Mouse (Mus musculus) CH12.LX (cell line): Measurements from ENCODE around the gene Kif6. TPM values are rescaled to one million over a fixed set of nuclear protein-coding genes. Genes with fewer than 3 reads are reported as not detected.

ENCODE experiments used
- DNase-seq: peaks from one replicate; pipeline ENCODE4 v3.0.0-alpha.2; 2013; ENCODE audit errors: extremely low read depth
- H3K27ac ChIP-seq: 2 replicates; pipeline ENCODE4 v1.5.1; 2012; ENCODE audit warnings: low read depth, mild to moderate bottlenecking, control low read depth, moderate library complexity; ENCODE audit not compliant: insufficient read depth
- H3K27me3 ChIP-seq: replicated peaks from 2 replicates; pipeline ENCODE3; 2012; ENCODE audit warnings: inconsistent platforms
- H3K36me3 ChIP-seq, 2 experiments: replicated peaks in 1 of 2; 2 replicates each; pipeline versions ENCODE3 to v1.6.1; 2012; ENCODE audit warnings: inconsistent platforms in 1 of 2, low read length in 1 of 2, mild to moderate bottlenecking in 1 of 2, mixed read lengths in 1 of 2, moderate library complexity in 1 of 2; ENCODE audit not compliant: control insufficient read depth in 1 of 2, insufficient read depth in 1 of 2
- H3K4me1 ChIP-seq, 2 experiments: 2 replicates each; pipeline ENCODE4 v1.6.1; 2012; ENCODE audit warnings: inconsistent platforms in 1 of 2, moderate library complexity in 1 of 2; ENCODE audit not compliant: insufficient read depth in 2 of 2, control insufficient read depth in 1 of 2
- H3K4me2 ChIP-seq: 2 replicates; pipeline ENCODE4 v1.6.1; 2012; ENCODE audit warnings: low read depth, mild to moderate bottlenecking, control low read depth; ENCODE audit not compliant: poor library complexity, insufficient read depth, severe bottlenecking
- H3K4me3 ChIP-seq, 3 experiments: fragments of 150-350 bp in 1 of 3; sonication (generic) in 1 of 3; replicated peaks in 1 of 3; 2 replicates each; pipeline versions ENCODE3 to v1.5.1; 2011 to 2012; ENCODE audit warnings: low read depth in 2 of 3, low read length in 2 of 3, mild to moderate bottlenecking in 2 of 3, moderate library complexity in 2 of 3, control low read depth in 1 of 3, improper control_type of control experiment in 1 of 3, inconsistent platforms in 1 of 3, mixed read lengths in 1 of 3; ENCODE audit not compliant: poor library complexity in 1 of 3
- H3K79me2 ChIP-seq: replicated peaks from 2 replicates; pipeline ENCODE4 v1.6.1; 2012; ENCODE audit warnings: mild to moderate bottlenecking, moderate library complexity; ENCODE audit not compliant: control insufficient read depth, poor library complexity, insufficient read depth, severe bottlenecking; ENCODE audit errors: extremely low read depth
- H3K9ac ChIP-seq: 2 replicates; pipeline ENCODE4 v1.6.1; 2012; ENCODE audit warnings: low read depth, mild to moderate bottlenecking, control low read depth, moderate library complexity; ENCODE audit not compliant: insufficient read depth
- H3K9me3 ChIP-seq: replicated peaks from 2 replicates; pipeline ENCODE3; 2012; ENCODE audit warnings: low read length, inconsistent platforms, mixed read lengths
- CTCF ChIP-seq, 2 experiments: IDR thresholded peaks in 1 of 2; conservative IDR thresholded peaks in 1 of 2; 2 replicates each; pipeline ENCODE4 v1.5.1; 2011 to 2012; ENCODE audit warnings: low read depth in 2 of 2, low read length in 2 of 2, improper control_type of control experiment in 1 of 2, inconsistent platforms in 1 of 2, mild to moderate bottlenecking in 1 of 2, moderate library complexity in 1 of 2
- ELF1 ChIP-seq: IDR thresholded peaks from 2 replicates; pipeline ENCODE4 v1.6.1; 2014; ENCODE audit warnings: low read depth, mild to moderate bottlenecking, inconsistent platforms, low read length, improper control_type of control experiment
- ETS1 ChIP-seq: conservative IDR thresholded peaks from 2 replicates; pipeline ENCODE4 v1.6.1; 2012; ENCODE audit warnings: low read depth, mild to moderate bottlenecking, inconsistent platforms, low read length, improper control_type of control experiment, moderate library complexity
- HCFC1 ChIP-seq: IDR thresholded peaks from 2 replicates; pipeline ENCODE4 v1.6.1; 2012; ENCODE audit warnings: low read depth, mild to moderate bottlenecking, inconsistent platforms, low read length, improper control_type of control experiment
- JUND ChIP-seq: conservative IDR thresholded peaks from 2 replicates; pipeline ENCODE4 v1.6.1; 2011; ENCODE audit warnings: low read depth, low read length, improper control_type of control experiment
- KAT2A ChIP-seq: IDR thresholded peaks from 2 replicates; pipeline ENCODE4 v1.6.1; 2012; ENCODE audit warnings: low read length, improper control_type of control experiment, inconsistent platforms; ENCODE audit not compliant: insufficient replicate concordance
- MAFK ChIP-seq: IDR thresholded peaks from 2 replicates; pipeline ENCODE4 v1.6.1; 2011; ENCODE audit warnings: low read length, improper control_type of control experiment; ENCODE audit not compliant: insufficient replicate concordance
- MEF2A ChIP-seq: IDR thresholded peaks from 2 replicates; pipeline ENCODE4 v1.6.1; 2014; ENCODE audit warnings: low read depth, mild to moderate bottlenecking, inconsistent platforms, low read length, improper control_type of control experiment, borderline replicate concordance
- MYC ChIP-seq: IDR thresholded peaks from 2 replicates; pipeline ENCODE4 v1.6.1; 2011; ENCODE audit warnings: low read depth, mild to moderate bottlenecking, improper control_type of control experiment, low read length
- NELFE ChIP-seq: IDR thresholded peaks from 2 replicates; pipeline ENCODE4 v1.6.1; 2011; ENCODE audit warnings: low read depth, low read length, improper control_type of control experiment
- RAD21 ChIP-seq: IDR thresholded peaks from 2 replicates; pipeline ENCODE4 v1.6.1; 2011; ENCODE audit warnings: low read depth, mild to moderate bottlenecking, low read length, improper control_type of control experiment, moderate library complexity
- SMC3 ChIP-seq: IDR thresholded peaks from 2 replicates; pipeline ENCODE4 v1.6.1; 2011; ENCODE audit warnings: low read depth, low read length, improper control_type of control experiment
- USF2 ChIP-seq: conservative IDR thresholded peaks from 2 replicates; pipeline ENCODE4 v1.6.1; 2011; ENCODE audit warnings: low read depth, low read length, improper control_type of control experiment
- ZC3H11A ChIP-seq: IDR thresholded peaks from 2 replicates; pipeline ENCODE4 v1.6.1; 2012; ENCODE audit warnings: low read depth, mild to moderate bottlenecking, inconsistent platforms, low read length, improper control_type of control experiment
- dilution Hi-C: fragments of 300-500 bp; cut with MboI; formaldehyde crosslinking; loops from 2 replicates; pipeline ENCODE4 v1.14.3; 2020; ENCODE audit warnings: low sequenced_read_pairs; ENCODE audit not compliant: extremely low pct_unique_long_range_greater_than_20kb, extremely low pct_ligation_motif_present
- in situ Hi-C: fragments of 300-500 bp; cut with MboI; formaldehyde crosslinking; loops from 3 replicates; pipeline ENCODE4 v1.14.3; 2019; ENCODE audit warnings: low sequenced_read_pairs, low pct_ligation_motif_present, low pct_unique_long_range_greater_than_20kb, mixed read lengths
- polyA plus RNA-seq: library from polyadenylated mRNA; unstranded; fragments of >175 nt; gene quantifications from 2 replicates; pipeline ENCODE4 v1.2.1, GENCODE M21; 2012; ENCODE audit warnings: low read depth; ENCODE audit not compliant: insufficient read length
- total RNA-seq, 2 experiments: library from RNA; depleted of rRNA; stranded (reverse); fragments of 300-350 nt in 1 of 2; fragments of >200 nt in 1 of 2; gene quantifications; 2 replicates each; pipeline ENCODE4 v1.2.3; 2012 to 2014

Kif6 gene
- total and polyA plus RNA-seq, 3 experiments, result not detected

DNA sequence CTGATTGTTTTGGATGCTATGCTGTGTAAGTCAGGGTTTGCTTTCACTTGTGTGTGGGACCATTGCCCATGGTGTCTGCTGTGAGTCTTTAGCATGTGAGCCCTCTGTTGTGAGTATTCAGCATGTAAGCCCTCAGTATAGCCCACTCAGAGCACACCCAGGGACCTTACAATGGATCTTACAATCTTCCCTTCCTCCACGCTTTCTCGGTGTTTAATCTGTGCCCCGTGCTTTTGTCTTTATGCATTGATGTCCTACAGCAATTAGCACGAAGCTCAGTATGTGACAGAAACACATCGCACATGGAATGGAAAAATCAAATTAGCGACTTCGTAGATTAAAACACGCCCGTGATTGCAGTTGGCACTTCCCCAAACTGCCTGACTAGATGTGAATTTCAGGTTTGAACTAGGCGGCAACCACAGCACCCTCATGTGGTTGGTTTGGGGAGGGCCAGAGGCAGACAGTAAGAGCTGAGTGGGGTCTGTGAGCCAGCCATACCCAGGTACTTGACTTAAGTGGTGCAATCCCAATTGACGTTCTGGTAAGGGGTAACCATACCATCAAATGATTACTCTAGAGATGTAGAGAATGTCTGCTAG, 28.1 kb downstream of the Kif6 start:
- peaks cover 3% of the 10 kb centered on the region for H3K9me3 ChIP-seq
- dilution Hi-C loops (no loop called here), in situ Hi-C loops (no loop called here)

DNA sequence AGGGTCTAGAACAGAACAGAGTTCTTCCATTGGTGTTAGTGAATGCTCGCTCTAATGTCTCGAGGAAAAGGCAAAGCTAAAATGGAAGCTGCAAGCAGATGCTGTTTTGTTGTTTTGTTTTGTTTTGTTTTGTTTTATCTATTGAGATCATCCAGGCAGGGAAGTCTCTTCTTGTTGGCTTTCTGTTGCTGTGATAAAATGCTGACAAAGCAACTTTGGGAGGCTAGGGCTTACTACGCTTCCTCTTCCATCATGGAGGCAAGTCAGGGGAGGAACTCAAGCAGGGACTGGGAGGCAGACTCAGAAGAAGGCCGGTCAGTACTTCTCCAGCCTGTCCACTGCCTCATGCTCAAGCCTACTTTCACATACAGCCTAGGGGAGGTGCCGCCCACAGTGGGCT, 31.3 kb downstream of the Kif6 start:
- H3K4me2 ChIP-seq, result no peak overlapping the region
- H3K27ac ChIP-seq, result no peak overlapping the region
- in situ Hi-C loops (no loop called here), dilution Hi-C loops (no loop called here)
- H3K9me3 ChIP-seq, result peaks cover 11% of the 10 kb centered on the region
- H3K36me3 ChIP-seq, result no peaks in the 10 kb centered on the region
- H3K4me3 ChIP-seq, result no peak overlapping the region
- H3K79me2 ChIP-seq, result no peaks in the 10 kb centered on the region
- peaks cover 48% of the 10 kb centered on the region for H3K27me3 ChIP-seq
- no peak overlapping the region for H3K9ac ChIP-seq
- no peak for TF ChIP-seq HCFC1
- no peak for TF ChIP-seq ZC3H11A
- TF ChIP-seq MAFK, result peak; percentile 83
- DNase-seq, result no peak
- no peaks in the 10 kb centered on the region for H3K4me1 ChIP-seq

More for the DNA sequence above, 28.1 kb downstream of the Kif6 start:
- H3K36me3 ChIP-seq, result no peaks in the 10 kb centered on the region
- no peaks in the 10 kb centered on the region for H3K79me2 ChIP-seq
- TF ChIP-seq KAT2A, result no peak
- TF ChIP-seq SMC3, result peak; percentile 48
- TF ChIP-seq RAD21, result peak; percentile 26
- peak in 1 of 2 experiments; percentile 63; a peak in 2 of 4 replicates for TF ChIP-seq CTCF (conservative IDR thresholded peaks at IDR 0.05 in 1 of 2, IDR thresholded peaks at IDR 0.05 in 1 of 2; ENCODE audit: low read depth in 2 of 2, low read length in 2 of 2)
- no peak overlapping the region for H3K9ac ChIP-seq
- peaks cover 75% of the 10 kb centered on the region for H3K27me3 ChIP-seq
- H3K4me1 ChIP-seq, result no peaks in the 10 kb centered on the region
- peak; percentile 4 for DNase-seq
- H3K27ac ChIP-seq, result no peak overlapping the region
- no peak overlapping the region for H3K4me3 ChIP-seq
- no peak overlapping the region for H3K4me2 ChIP-seq

GRCm38 (mm10) chr17:49648970-49649369, 34.0 kb downstream of the Kif6 start:
- Histone ChIP-seq H3K4me3 (no peak overlapping the region), H3K9ac (no peak overlapping the region), H3K9me3 (peaks cover 11% of the 10 kb centered on the region), H3K4me1 (no peaks in the 10 kb centered on the region), H3K27ac (no peak overlapping the region), H3K27me3 (peaks cover 29% of the 10 kb centered on the region), H3K79me2 (no peaks in the 10 kb centered on the region), H3K36me3 (no peaks in the 10 kb centered on the region), H3K4me2 (no peak overlapping the region)
- in situ Hi-C loops, result no loop called here
- dilution Hi-C loops, result no loop called here
- no peak for DNase-seq
- TF ChIP-seq USF2 (no peak), ZC3H11A (no peak), MEF2A (no peak), ELF1 (no peak), ETS1 (no peak), JUND (no peak), MYC (no peak), NELFE (no peak)
- TF ChIP-seq, all 38 proteins: peak for 0
